ENCODE assay signal across 22 mouse cellular contexts in genomic region chr3:98524978-98525377, GRCm38 (mm10). TPM values are rescaled to one million over a fixed set of nuclear protein-coding genes. Genes with fewer than 3 reads are reported as not detected.
"Had no signal": no experiment of that assay in that cellular context is flagged by ENCODE, and none has a peak within 500 bp of the region (broad histone marks: within the 10 kb centered on the region; RNA-seq: fewer than 3 reads in every experiment).

No protein-coding gene starts in this region.

RNA-seq across cellular contexts. Expression of gene Hsd3b4, which starts 14.7 kb away (rescaled TPM):
- polyA plus RNA-seq: heart, adult 2 months; heart, embryonic 11.5 days; heart, embryonic 12.5 days; heart, embryonic 13.5 days; heart, embryonic 14.5 days; heart, embryonic 15.5 days; heart, embryonic 16.5 days; heart, postnatal 0 days; hindbrain, embryonic 10.5 days; hindbrain, embryonic 11.5 days; hindbrain, embryonic 12.5 days; hindbrain, embryonic 13.5 days; hindbrain, embryonic 14.5 days; hindbrain, embryonic 15.5 days; hindbrain, embryonic 16.5 days; hindbrain, postnatal 0 days; inflammation-experienced regulatory T-cells, adult 6 months; intestine, embryonic 14.5 days; intestine, embryonic 15.5 days; intestine, embryonic 16.5 days; intestine, postnatal 0 days; large intestine, adult 2 months had no signal
